Mouse (Mus musculus) liver, embryonic 16.5 days (tissue): ENCODE measurements around the gene Dact1. TPM values are rescaled to one million over a fixed set of nuclear protein-coding genes. Genes with fewer than 3 reads are reported as not detected.

Experiments
- polyA plus RNA-seq: library from polyadenylated mRNA; unstranded; fragments of >200 nt; fragmentation: Nextera tagmentation; extraction: Ambion mirVana; gene quantifications from 2 replicates; pipeline ENCODE4 v1.2.1, GENCODE M21; 2015

Gene Dact1
- polyA plus RNA-seq, 1 experiment from 2014 or later = 0.25 TPM

Other genes with a start within 250 kb of the Dact1 start
- not detected in 2 replicates for gene Tomm20l, start 198.5 kb upstream of the Dact1 start, polyA plus RNA-seq
- 30.3 and 32.1 TPM in 2 replicates for gene Timm9, start 173.2 kb upstream of the Dact1 start, polyA plus RNA-seq
- gene 2700049A03Rik, start 173.0 kb upstream of the Dact1 start, polyA plus RNA-seq = 4.5 and 4.7 TPM in 2 replicates